Mouse (Mus musculus) E14TG2a.4 (cell line): ENCODE measurements around the gene Rgma.

ENCODE experiments used
- CTCF ChIP-seq: conservative IDR thresholded peaks from 2 replicates; pipeline ENCODE4 v1.5.1; 2014; ENCODE audit warnings: low read length
- NANOG ChIP-seq: IDR thresholded peaks from 2 replicates; pipeline ENCODE4 v1.6.1; 2014; ENCODE audit warnings: borderline replicate concordance, low read length, mixed read lengths
- POU5F1 ChIP-seq: IDR thresholded peaks from 2 replicates; pipeline ENCODE4 v1.6.1; 2014; ENCODE audit warnings: low read length, borderline replicate concordance

DNA sequence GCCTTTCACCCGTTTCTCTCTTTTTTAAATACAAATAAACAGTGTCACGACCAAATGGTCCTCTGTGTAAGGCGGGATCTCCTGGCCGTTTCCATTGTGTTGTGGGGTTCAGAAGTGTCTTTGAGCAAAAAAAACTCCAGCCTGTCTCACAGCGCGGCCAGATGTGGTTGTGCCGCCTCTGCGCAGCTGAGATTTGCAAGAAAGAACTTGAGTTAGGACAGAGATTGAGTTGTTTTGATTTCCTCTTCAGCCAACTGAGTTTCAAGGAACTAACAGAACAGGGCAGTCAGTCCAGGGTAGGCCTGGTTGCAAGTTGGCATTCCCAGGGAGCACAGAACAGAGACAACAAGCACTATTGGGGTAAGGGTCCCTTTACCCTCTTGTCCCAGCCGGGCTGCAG, 17.1 kb downstream of the Rgma start:
- no peak for TF ChIP-seq CTCF
- TF ChIP-seq POU5F1 = no peak
- TF ChIP-seq NANOG = no peak
